Mouse (Mus musculus): Measurements from ENCODE around the gene Nfib. TPM values are rescaled to one million over a fixed set of nuclear protein-coding genes. Genes with fewer than 3 reads are reported as not detected.

Nfib gene
- polyA plus RNA-seq, 1 experiment from 2014 or later, result 31.8 TPM

DNA sequence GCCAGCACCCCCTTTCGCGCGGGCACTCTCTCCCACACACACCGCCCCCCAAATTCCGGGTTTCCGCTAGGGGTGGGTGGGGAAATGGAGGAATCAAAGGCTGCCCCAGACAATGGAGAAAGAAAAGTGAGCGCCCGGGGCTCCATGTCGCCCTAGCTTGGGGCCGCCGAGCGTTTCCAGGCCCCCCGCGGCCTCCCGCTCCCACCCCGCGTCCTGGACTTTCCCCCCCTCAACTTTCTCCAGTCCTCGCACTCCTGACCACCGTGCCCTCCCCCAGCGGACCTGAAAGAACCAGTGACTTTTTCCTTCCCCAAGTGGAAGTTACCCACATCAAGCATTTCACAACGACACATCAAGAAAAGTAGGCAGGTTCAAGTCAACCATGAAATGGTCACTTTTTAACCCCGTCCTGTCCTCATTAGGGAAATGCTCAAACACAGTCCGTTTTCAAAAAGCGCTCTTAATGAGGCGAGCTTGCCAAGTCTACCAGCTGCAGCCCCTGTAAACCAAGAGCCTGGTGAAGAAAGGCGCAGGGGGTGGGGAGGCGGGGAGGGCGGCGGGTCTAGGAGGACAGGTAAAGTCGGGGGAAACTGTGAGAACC is 198.7 kb downstream of the Nfib start:
- peak overlapping the region; percentile 92 for H3K4me2 ChIP-seq (ENCODE audit: low read depth, severe bottlenecking)
- ATAC-seq (ENCODE audit: insufficient number of reproducible peaks, low FRiP score, low TSS enrichment, low read depth), result peak; percentile 67
- peak overlapping the region; percentile 97 for H3K9ac ChIP-seq (ENCODE audit: low read length)
- peak; percentile 83 for DNase-seq (ENCODE audit: low spot score)
- H3K27ac ChIP-seq (replicated peaks; ENCODE audit: low read depth, low read length), result peak overlapping the region; percentile 99
- H3K27me3 ChIP-seq (ENCODE audit: control insufficient read depth, insufficient read depth, low read length), result no peaks in the 10 kb centered on the region
- no peaks in the 10 kb centered on the region for H3K36me3 ChIP-seq (ENCODE audit: control insufficient read depth, insufficient read depth, low read length)
- peak overlapping the region; percentile 86 for H3K4me3 ChIP-seq (ENCODE audit: low read depth, low read length)
- under 1% methylated on average over 30 of the region's 30 CpGs for whole genome bisulfite sequencing
- peaks cover 40% of the 10 kb centered on the region for H3K4me1 ChIP-seq (ENCODE audit: control insufficient read depth, insufficient read depth, low read length)
- no peaks in the 10 kb centered on the region for H3K9me3 ChIP-seq (ENCODE audit: control insufficient read depth, low read length)

DNA sequence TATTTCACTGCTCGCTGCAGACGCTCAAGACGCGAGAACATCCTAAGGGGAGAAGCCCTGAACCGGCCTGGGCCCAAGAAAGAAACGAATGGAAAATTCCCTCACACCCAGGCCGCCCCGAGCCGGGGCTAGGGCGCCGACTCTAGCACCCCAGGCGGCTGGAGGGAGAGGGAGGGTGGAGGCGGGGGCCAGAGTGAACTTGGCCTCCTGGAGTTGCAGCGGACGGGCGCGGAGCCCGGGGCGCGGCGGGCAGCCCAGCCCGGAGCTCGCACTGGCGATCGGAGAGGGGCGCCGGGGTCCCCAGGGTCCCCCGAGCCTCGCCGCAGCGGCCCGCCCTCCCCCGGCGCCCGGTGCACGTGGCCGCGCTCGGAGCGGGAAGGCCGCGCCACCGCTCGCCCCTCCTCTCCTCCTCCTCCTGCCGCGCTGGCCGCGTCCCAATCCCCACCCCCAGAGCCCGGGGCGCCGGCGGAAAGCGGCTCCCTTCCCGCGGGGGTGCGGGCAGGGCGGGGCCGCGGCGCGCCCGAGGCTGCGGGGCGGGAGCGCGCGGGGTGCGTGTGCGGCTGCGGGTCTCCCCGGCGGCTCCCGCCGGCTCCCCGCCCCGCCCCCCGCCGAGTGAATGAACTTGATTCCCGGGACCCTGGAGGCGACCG is 199.3 kb downstream of the Nfib start:
- Histone ChIP-seq H3K4me2 (ENCODE audit: low read depth, severe bottlenecking) (peak overlapping the region; percentile 92), H3K27me3 (ENCODE audit: control insufficient read depth, insufficient read depth, low read length) (no peaks in the 10 kb centered on the region), H3K36me3 (ENCODE audit: control insufficient read depth, insufficient read depth, low read length) (no peaks in the 10 kb centered on the region), H3K9me3 (ENCODE audit: control insufficient read depth, low read length) (no peaks in the 10 kb centered on the region), H3K4me3 (ENCODE audit: low read depth, low read length) (peak overlapping the region; percentile 86), H3K4me1 (ENCODE audit: control insufficient read depth, insufficient read depth, low read length) (peaks cover 37% of the 10 kb centered on the region), H3K27ac (replicated peaks; ENCODE audit: low read depth, low read length) (peak overlapping the region; percentile 99), H3K9ac (ENCODE audit: low read length) (peak overlapping the region; percentile 97)
- WGBS, result 1% methylated on average over 39 of the region's 81 CpGs
- peak; percentile 70 for ATAC-seq (ENCODE audit: insufficient number of reproducible peaks, low FRiP score, low TSS enrichment, low read depth)
- peak; percentile 84 for DNase-seq (ENCODE audit: low spot score)

- Histone ChIP-seq H3K27ac (replicated peaks; ENCODE audit: low read depth, low read length) (peak overlapping the region; percentile 99), H3K9me3 (ENCODE audit: control insufficient read depth, low read length) (no peaks in the 10 kb centered on the region), H3K27me3 (ENCODE audit: control insufficient read depth, insufficient read depth, low read length) (no peaks in the 10 kb centered on the region), H3K4me2 (ENCODE audit: low read depth, severe bottlenecking) (peak overlapping the region; percentile 92), H3K36me3 (ENCODE audit: control insufficient read depth, insufficient read depth, low read length) (no peaks in the 10 kb centered on the region), H3K9ac (ENCODE audit: low read length) (peak overlapping the region; percentile 97), H3K4me3 (ENCODE audit: low read depth, low read length) (peak overlapping the region; percentile 86), H3K4me1 (ENCODE audit: control insufficient read depth, insufficient read depth, low read length) (peaks cover 30% of the 10 kb centered on the region)
- DNase-seq (ENCODE audit: low spot score) (peak; percentile 82), ATAC-seq (ENCODE audit: insufficient number of reproducible peaks, low FRiP score, low TSS enrichment, low read depth) (peak; percentile 17; the same call in 1 of the 2 replicates)
- WGBS, result under 1% methylated on average over 56 of the region's 72 CpGs
These were observed 200.2 kb downstream of the Nfib start for GRCm38 (mm10) chr4:82505121-82506031.

GRCm38 (mm10) chr4:82504284-82505120 is 201.0 kb downstream of the Nfib start:
- WGBS, result under 1% methylated on average over 62 of the region's 62 CpGs
- no peaks in the 10 kb centered on the region for H3K36me3 ChIP-seq (ENCODE audit: control insufficient read depth, insufficient read depth, low read length)
- DNase-seq (ENCODE audit: low spot score), result peak; percentile 69
- peaks cover 23% of the 10 kb centered on the region for H3K4me1 ChIP-seq (ENCODE audit: control insufficient read depth, insufficient read depth, low read length)
- peak overlapping the region; percentile 92 for H3K4me2 ChIP-seq (ENCODE audit: low read depth, severe bottlenecking)
- peak overlapping the region; percentile 99 for H3K27ac ChIP-seq (replicated peaks; ENCODE audit: low read depth, low read length)
- ATAC-seq (ENCODE audit: insufficient number of reproducible peaks, low FRiP score, low TSS enrichment, low read depth), result no peak
- no peaks in the 10 kb centered on the region for H3K27me3 ChIP-seq (ENCODE audit: control insufficient read depth, insufficient read depth, low read length)
- peak overlapping the region; percentile 97 for H3K9ac ChIP-seq (ENCODE audit: low read length)
- no peaks in the 10 kb centered on the region for H3K9me3 ChIP-seq (ENCODE audit: control insufficient read depth, low read length)
- H3K4me3 ChIP-seq (ENCODE audit: low read depth, low read length), result peak overlapping the region; percentile 86

DNA sequence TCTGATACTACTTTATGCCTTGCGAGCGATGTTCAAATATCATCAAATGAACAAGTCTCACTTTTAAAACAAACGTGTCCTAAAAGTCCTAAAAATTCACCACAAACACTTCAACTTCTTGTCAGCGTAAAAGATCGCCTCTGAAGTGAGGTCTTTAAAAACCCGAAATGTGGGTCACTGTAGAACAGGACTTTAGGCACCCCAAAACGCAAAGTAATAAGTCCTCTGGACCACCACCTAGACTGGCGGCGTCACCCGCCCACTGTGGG is 201.6 kb downstream of the Nfib start:
- Histone ChIP-seq H3K27me3 (ENCODE audit: control insufficient read depth, insufficient read depth, low read length) (no peaks in the 10 kb centered on the region), H3K4me2 (ENCODE audit: low read depth, severe bottlenecking) (peak overlapping the region; percentile 92), H3K27ac (replicated peaks; ENCODE audit: low read depth, low read length) (peak overlapping the region; percentile 99), H3K4me1 (ENCODE audit: control insufficient read depth, insufficient read depth, low read length) (peaks cover 19% of the 10 kb centered on the region), H3K9ac (ENCODE audit: low read length) (peak overlapping the region; percentile 97), H3K4me3 (ENCODE audit: low read depth, low read length) (peak overlapping the region; percentile 86), H3K36me3 (ENCODE audit: control insufficient read depth, insufficient read depth, low read length) (no peaks in the 10 kb centered on the region), H3K9me3 (ENCODE audit: control insufficient read depth, low read length) (no peaks in the 10 kb centered on the region)
- ATAC-seq (ENCODE audit: insufficient number of reproducible peaks, low FRiP score, low TSS enrichment, low read depth) (no peak), DNase-seq (ENCODE audit: low spot score) (no peak)
- 2% methylated on average over 10 of the region's 10 CpGs for WGBS

DNA sequence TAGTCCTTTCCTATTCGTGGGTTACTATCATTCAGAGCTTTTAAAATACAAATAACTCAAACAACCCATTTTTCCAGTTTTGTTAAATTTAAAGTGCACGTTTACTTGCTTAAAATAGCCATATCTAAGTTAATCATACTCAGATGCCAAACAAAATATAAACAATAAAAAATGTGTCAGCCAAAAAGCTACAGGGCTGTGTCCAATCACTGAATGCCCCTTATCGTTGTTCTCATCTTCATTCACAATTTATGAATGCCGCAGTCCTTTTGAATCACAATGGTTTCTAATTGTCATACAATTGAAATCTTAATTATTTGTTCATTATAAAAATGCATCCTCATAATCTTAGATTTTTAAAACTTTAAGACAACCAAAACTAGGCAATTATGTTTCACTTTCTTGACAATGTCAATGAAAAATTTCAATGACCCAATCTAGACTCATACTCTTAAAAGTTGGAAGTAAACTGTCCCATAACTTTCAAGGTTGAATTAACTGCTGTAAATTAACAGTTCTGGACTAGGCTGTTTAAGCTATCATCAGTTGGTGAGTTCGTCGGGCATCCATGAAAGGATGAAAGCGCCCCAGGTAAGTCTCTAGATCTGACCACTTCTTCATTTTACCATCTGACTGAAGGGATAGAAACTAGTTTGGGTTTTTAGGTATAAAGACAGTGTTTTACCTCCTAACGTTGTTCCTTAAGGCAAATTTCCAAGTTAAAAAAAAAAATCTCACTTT is 202.1 kb downstream of the Nfib start:
- peaks cover 15% of the 10 kb centered on the region for H3K4me1 ChIP-seq (ENCODE audit: control insufficient read depth, insufficient read depth, low read length)
- ATAC-seq (ENCODE audit: insufficient number of reproducible peaks, low FRiP score, low TSS enrichment, low read depth), result no peak

DNA sequence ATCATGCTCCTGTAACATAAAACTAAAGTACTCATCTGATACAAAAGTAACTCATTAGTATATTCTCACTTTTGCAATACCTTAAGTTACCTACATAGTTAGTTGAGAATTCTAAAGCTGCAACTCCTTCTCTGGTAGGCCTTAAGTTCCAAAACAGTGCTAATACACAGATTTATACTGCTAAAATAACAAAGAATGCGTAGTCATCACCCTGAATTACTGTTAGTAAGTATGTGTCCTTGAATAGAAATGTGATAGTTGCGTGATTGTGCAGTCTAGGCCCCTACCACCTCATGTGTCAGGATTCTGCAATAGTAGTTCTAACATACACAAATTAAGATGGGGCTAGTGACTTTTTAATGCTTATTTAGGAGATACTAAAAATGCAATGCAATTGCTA is 202.9 kb downstream of the Nfib start:
- peak overlapping the region; percentile 92 for H3K4me2 ChIP-seq (ENCODE audit: low read depth, severe bottlenecking)
- no peaks in the 10 kb centered on the region for H3K9me3 ChIP-seq (ENCODE audit: control insufficient read depth, low read length)
- no peaks in the 10 kb centered on the region for H3K27me3 ChIP-seq (ENCODE audit: control insufficient read depth, insufficient read depth, low read length)
- peaks cover 7% of the 10 kb centered on the region for H3K36me3 ChIP-seq (ENCODE audit: control insufficient read depth, insufficient read depth, low read length)
- no peak overlapping the region for H3K9ac ChIP-seq (ENCODE audit: low read length)
- DNase-seq (ENCODE audit: low spot score), result peak; percentile 10
- peak overlapping the region; percentile 86 for H3K4me3 ChIP-seq (ENCODE audit: low read depth, low read length)
- H3K27ac ChIP-seq (replicated peaks; ENCODE audit: low read depth, low read length), result no peak overlapping the region
- 0 out of 2 replicates have a peak, but pooled peaks cover 6% of the 10 kb centered on the region for H3K4me1 ChIP-seq (ENCODE audit: control insufficient read depth, insufficient read depth, low read length)
- 86% methylated on average over 2 of the region's 2 CpGs for WGBS
- ATAC-seq (ENCODE audit: insufficient number of reproducible peaks, low FRiP score, low TSS enrichment, low read depth), result no peak

More for the DNA sequence above, 202.1 kb downstream of the Nfib start:
- peak overlapping the region; percentile 86 for H3K4me3 ChIP-seq (ENCODE audit: low read depth, low read length)
- no peaks in the 10 kb centered on the region for H3K27me3 ChIP-seq (ENCODE audit: control insufficient read depth, insufficient read depth, low read length)
- peak overlapping the region; percentile 92 for H3K4me2 ChIP-seq (ENCODE audit: low read depth, severe bottlenecking)
- WGBS, result 34% methylated on average over 8 of the region's 8 CpGs
- peak overlapping the region; percentile 97 for H3K9ac ChIP-seq (ENCODE audit: low read length)
- no peak overlapping the region for H3K27ac ChIP-seq (replicated peaks; ENCODE audit: low read depth, low read length)
- no peaks in the 10 kb centered on the region for H3K9me3 ChIP-seq (ENCODE audit: control insufficient read depth, low read length)
- DNase-seq (ENCODE audit: low spot score), result peak; percentile 9
- H3K36me3 ChIP-seq (ENCODE audit: control insufficient read depth, insufficient read depth, low read length), result no peaks in the 10 kb centered on the region

Measured in limb, embryonic 11.5 days (tissue).